Mouse (Mus musculus) liver, embryonic 14.5 days (tissue): ENCODE measurements around the gene Zfp385b.

Source experiments
- CTCF ChIP-seq: IDR thresholded peaks from 2 replicates; pipeline ENCODE4 v1.5.1; 2016; ENCODE audit warnings: antibody characterized with exemption, low read depth, control low read depth
- EP300 ChIP-seq: IDR thresholded peaks from 2 replicates; pipeline ENCODE4 v1.6.1; 2016; ENCODE audit warnings: antibody characterized with exemption, low read depth

DNA sequence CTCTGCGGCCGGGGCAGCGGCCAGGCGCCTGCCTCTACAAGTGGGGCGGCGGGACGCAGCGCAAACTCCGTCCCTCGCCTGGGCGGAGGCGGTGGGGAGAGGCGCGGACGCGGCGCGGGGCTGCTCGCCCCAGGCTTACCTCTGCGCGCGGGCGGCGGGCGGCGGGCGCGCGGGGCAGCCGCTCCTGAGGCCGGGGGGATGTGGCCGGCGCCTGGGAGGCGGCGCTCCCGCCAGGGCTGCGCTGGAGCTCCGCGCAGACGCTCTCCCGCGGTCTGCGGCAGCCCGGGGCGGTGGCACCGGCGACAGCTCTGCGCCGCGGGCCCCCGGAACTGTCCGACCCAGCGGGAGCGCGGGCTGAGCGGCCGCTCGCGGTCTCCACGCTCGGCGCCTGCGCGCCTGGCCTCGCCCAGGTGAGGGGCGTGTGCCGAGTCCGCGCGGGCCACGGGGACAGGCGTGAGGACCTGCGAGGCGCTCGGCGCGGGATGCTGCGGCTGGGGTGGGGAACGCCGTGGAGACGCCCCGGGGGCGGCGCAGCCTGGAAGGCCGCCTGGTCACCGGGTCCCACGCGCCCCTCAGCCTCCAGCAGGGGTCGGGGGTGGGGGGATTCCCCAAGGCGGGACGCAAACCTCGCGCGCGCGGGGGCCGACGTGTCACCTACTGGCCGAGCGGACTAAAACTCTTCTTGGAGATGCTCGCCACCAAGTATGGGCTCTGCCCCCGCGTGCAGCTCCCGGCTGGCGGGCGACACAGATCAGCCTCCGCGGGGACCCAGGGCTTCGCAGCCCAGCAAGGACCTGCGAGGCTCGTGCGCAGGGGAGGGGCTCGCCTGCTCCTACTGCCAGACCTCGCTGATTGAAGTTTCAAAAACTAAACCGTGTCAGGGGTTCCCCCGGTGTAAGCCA is 2.8 kb downstream of the Zfp385b start:
- no peak for TF ChIP-seq CTCF
- no peak for TF ChIP-seq EP300
